Mouse (Mus musculus): Measurements from ENCODE around the gene Edc4. TPM values are rescaled to one million over a fixed set of nuclear protein-coding genes. Genes with fewer than 3 reads are reported as not detected.

The Edc4 gene
- polyA plus RNA-seq, 1 experiment from 2014 or later: 46.6 TPM

DNA sequence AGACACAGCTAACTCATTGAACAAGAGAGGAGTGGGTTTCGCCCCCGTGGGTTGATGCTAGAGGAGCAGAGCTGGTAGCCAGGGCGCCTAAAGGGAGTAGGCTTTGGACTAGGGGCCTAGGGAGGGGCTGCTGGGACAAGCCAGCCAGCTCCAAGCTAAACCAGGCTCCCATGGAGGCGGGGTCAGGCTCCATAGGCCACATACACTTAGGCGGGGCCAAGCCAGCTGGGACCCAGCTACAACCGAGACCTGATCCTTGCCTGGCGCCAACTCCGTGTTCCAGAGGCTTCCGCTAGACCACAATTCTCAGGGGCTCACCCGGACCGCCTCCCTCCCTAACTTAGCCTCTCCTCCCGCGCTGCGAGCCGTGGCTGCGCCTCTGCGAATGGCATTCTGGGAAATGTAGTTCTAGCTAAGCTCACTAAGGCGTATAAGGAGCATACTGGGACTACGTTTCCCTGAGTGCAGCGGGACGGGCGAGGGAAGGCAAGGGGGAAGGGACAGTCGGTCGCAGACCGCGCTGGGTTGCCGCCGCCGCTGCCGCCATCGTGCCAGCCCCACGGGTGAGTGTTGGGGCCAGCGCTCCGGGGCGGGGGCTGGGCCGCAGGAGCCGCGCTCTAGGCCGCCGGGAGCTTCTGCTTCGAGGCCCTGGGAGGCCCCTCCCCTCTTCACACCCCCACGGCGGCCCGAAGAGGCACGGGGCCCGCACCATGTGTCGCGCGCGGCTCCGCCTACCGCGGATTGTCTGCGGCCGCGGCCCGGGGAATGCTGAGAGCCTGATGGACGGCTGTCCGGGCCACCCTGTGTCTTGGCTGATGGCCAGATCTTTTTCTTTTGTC lies 20.3 kb upstream of the Edc4 start, which contains the start of gene Nutf2:
Gene Nutf2, plus strand, starts transcription at position 438 of the 839 bp plus-strand sequence.
- H3K4me1 ChIP-seq (replicated peaks; ENCODE audit: control insufficient read depth, insufficient read depth, low read length): peaks cover 40% of the 10 kb centered on the region

GRCm38 (mm10) chr8:105861951-105862350 lies 18.7 kb upstream of the Edc4 start:
- Histone ChIP-seq H3K27me3 (ENCODE audit: control insufficient read depth, insufficient read depth, low read length) (no peaks in the 10 kb centered on the region), H3K9ac (peak overlapping the region; percentile 90), H3K4me1 (replicated peaks; ENCODE audit: control insufficient read depth, insufficient read depth, low read length) (peaks cover 27% of the 10 kb centered on the region), H3K36me3 (replicated peaks; ENCODE audit: control insufficient read depth, insufficient read depth) (peaks cover 25% of the 10 kb centered on the region), H3K4me3 (replicated peaks; ENCODE audit: low read length) (peak overlapping the region; percentile 80), H3K9me3 (ENCODE audit: control insufficient read depth, low read length) (no peaks in the 10 kb centered on the region), H3K27ac (no peak overlapping the region), H3K4me2 (replicated peaks) (peak overlapping the region; percentile 89)
- 0% methylated on average over 1 of the region's 1 CpGs for WGBS
- ATAC-seq (ENCODE audit: low FRiP score) (no peak), DNase-seq (ENCODE audit: low spot score) (no peak)

More for the DNA sequence above, 20.3 kb upstream of the Edc4 start, which contains the start of gene Nutf2:
- peak; percentile 97 for ATAC-seq (ENCODE audit: low FRiP score)
- Histone ChIP-seq H3K9me3 (ENCODE audit: control insufficient read depth, low read length) (no peaks in the 10 kb centered on the region), H3K36me3 (replicated peaks; ENCODE audit: control insufficient read depth, insufficient read depth) (peaks cover 12% of the 10 kb centered on the region; the same call in 1 of the 2 replicates), H3K9ac (peak within 1 kb of the TSS; percentile 90), H3K27ac (peak within 1 kb of the TSS; percentile 85), H3K4me2 (replicated peaks) (peak within 1 kb of the TSS; percentile 89), H3K4me3 (replicated peaks; ENCODE audit: low read length) (peak within 1 kb of the TSS; percentile 80), H3K27me3 (ENCODE audit: control insufficient read depth, insufficient read depth, low read length) (no peaks in the 10 kb centered on the region)
- peak; percentile 97 for DNase-seq (ENCODE audit: low spot score)
- WGBS: under 1% methylated on average over 48 of the region's 59 CpGs

- Histone ChIP-seq H3K36me3 (replicated peaks; ENCODE audit: control insufficient read depth, insufficient read depth) (peaks cover 35% of the 10 kb centered on the region), H3K4me3 (replicated peaks; ENCODE audit: low read length) (no peak overlapping the region), H3K4me2 (replicated peaks) (no peak overlapping the region), H3K9me3 (ENCODE audit: control insufficient read depth, low read length) (no peaks in the 10 kb centered on the region), H3K27ac (no peak overlapping the region), H3K9ac (no peak overlapping the region), H3K27me3 (ENCODE audit: control insufficient read depth, insufficient read depth, low read length) (no peaks in the 10 kb centered on the region), H3K4me1 (replicated peaks; ENCODE audit: control insufficient read depth, insufficient read depth, low read length) (peaks cover 12% of the 10 kb centered on the region)
- 84% methylated on average over 6 of the region's 6 CpGs for WGBS
- ATAC-seq (ENCODE audit: low FRiP score) (no peak), DNase-seq (ENCODE audit: low spot score) (no peak)
Measured at GRCm38 (mm10) chr8:105866364-105867029, 14.2 kb upstream of the Edc4 start.

GRCm38 (mm10) chr8:105874301-105874700 lies 6.4 kb upstream of the Edc4 start:
- DNase-seq (ENCODE audit: low spot score): no peak
- no peak overlapping the region for H3K4me2 ChIP-seq (replicated peaks)
- H3K9ac ChIP-seq: no peak overlapping the region
- 91% methylated on average over 6 of the region's 6 CpGs for whole genome bisulfite sequencing
- peaks cover 66% of the 10 kb centered on the region for H3K36me3 ChIP-seq (replicated peaks; ENCODE audit: control insufficient read depth, insufficient read depth)
- no peak for ATAC-seq (ENCODE audit: low FRiP score)
- no peaks in the 10 kb centered on the region for H3K9me3 ChIP-seq (ENCODE audit: control insufficient read depth, low read length)
- no peaks in the 10 kb centered on the region for H3K27me3 ChIP-seq (ENCODE audit: control insufficient read depth, insufficient read depth, low read length)
- H3K4me3 ChIP-seq (replicated peaks; ENCODE audit: low read length): no peak overlapping the region
- H3K4me1 ChIP-seq (replicated peaks; ENCODE audit: control insufficient read depth, insufficient read depth, low read length): no peaks in the 10 kb centered on the region
- H3K27ac ChIP-seq: no peak overlapping the region

DNA sequence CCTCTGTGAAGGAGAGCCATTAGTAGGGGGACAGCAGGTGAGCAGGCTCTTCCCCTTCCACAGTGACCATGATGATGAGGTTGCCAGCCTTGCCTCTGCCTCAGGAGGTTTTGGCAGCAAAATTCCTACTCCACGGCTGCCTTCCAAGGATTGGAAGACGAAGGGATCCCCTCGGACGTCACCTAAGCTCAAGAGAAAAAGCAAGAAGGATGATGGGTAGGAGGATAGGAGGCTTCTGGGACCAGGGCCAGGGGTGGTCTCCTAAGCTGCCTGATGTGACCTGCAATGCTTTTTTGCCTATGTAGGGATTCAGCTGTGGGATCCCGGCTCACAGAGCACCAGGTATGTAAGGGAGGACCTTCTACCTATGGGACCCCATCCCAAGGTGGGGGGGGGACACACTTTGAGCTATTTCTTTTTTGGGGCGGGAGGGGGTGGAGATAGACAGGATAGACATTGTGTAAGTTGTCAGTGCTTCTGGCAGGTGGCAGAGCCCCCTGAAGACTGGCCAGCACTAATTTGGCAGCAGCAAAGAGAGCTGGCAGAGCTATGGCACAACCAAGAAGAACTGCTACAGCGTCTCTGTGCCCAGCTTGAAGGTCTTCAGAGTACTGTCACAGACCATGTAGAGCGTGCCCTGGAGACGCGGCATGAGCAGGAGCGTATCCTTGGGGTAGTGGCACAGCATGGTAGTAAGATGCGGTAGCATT lies 9.2 kb downstream of the Edc4 start:
- no peak overlapping the region for H3K4me2 ChIP-seq (replicated peaks)
- DNase-seq (ENCODE audit: low spot score) (no peak), ATAC-seq (ENCODE audit: low FRiP score) (no peak)
- H3K27ac ChIP-seq: no peak overlapping the region
- no peaks in the 10 kb centered on the region for H3K27me3 ChIP-seq (ENCODE audit: control insufficient read depth, insufficient read depth, low read length)
- H3K9ac ChIP-seq: no peak overlapping the region
- no peaks in the 10 kb centered on the region for H3K9me3 ChIP-seq (ENCODE audit: control insufficient read depth, low read length)
- H3K4me3 ChIP-seq (replicated peaks; ENCODE audit: low read length): no peak overlapping the region
- 96% methylated on average over 12 of the region's 12 CpGs for WGBS
- peaks cover 89% of the 10 kb centered on the region for H3K36me3 ChIP-seq (replicated peaks; ENCODE audit: control insufficient read depth, insufficient read depth)
- 0 out of 2 replicates have a peak, but pooled peaks cover 4% of the 10 kb centered on the region for H3K4me1 ChIP-seq (replicated peaks; ENCODE audit: control insufficient read depth, insufficient read depth, low read length)

DNA sequence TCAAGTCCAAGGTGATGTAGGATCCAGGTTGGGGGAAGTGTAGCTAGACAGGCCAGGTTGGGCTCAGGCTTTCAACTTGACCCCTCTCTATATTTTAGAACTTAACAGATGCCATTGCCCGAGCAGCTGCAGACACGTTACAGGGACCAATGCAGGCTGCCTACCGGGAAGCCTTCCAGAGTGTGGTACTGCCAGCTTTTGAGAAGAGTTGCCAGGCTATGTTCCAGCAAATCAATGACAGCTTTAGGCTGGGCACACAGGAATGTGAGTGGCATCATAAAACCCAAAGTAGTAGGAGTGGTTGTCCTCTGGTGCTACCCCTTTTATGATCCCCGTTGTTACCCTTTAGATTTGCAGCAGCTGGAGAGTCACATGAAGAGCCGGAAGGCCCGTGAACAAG lies 10.2 kb downstream of the Edc4 start:
- 0 out of 2 replicates have a peak, but pooled peaks cover 4% of the 10 kb centered on the region for H3K4me1 ChIP-seq (replicated peaks; ENCODE audit: control insufficient read depth, insufficient read depth, low read length)
- H3K36me3 ChIP-seq (replicated peaks; ENCODE audit: control insufficient read depth, insufficient read depth): peaks cover 82% of the 10 kb centered on the region
- no peak overlapping the region for H3K4me2 ChIP-seq (replicated peaks)
- ATAC-seq (ENCODE audit: low FRiP score) (no peak), DNase-seq (ENCODE audit: low spot score) (no peak)
- no peak overlapping the region for H3K9ac ChIP-seq
- 94% methylated on average over 6 of the region's 6 CpGs for WGBS
- no peak overlapping the region for H3K4me3 ChIP-seq (replicated peaks; ENCODE audit: low read length)
- no peaks in the 10 kb centered on the region for H3K9me3 ChIP-seq (ENCODE audit: control insufficient read depth, low read length)
- no peaks in the 10 kb centered on the region for H3K27me3 ChIP-seq (ENCODE audit: control insufficient read depth, insufficient read depth, low read length)
- H3K27ac ChIP-seq: no peak overlapping the region

- no peaks in the 10 kb centered on the region for H3K9me3 ChIP-seq (ENCODE audit: control insufficient read depth, low read length)
- ATAC-seq (ENCODE audit: low FRiP score) (no peak), DNase-seq (ENCODE audit: low spot score) (no peak)
- H3K4me1 ChIP-seq (replicated peaks; ENCODE audit: control insufficient read depth, insufficient read depth, low read length): 0 out of 2 replicates have a peak, but pooled peaks cover 4% of the 10 kb centered on the region
- 90% methylated on average over 6 of the region's 6 CpGs for WGBS
- no peak overlapping the region for H3K4me2 ChIP-seq (replicated peaks)
- H3K9ac ChIP-seq: no peak overlapping the region
- H3K36me3 ChIP-seq (replicated peaks; ENCODE audit: control insufficient read depth, insufficient read depth): peaks cover 66% of the 10 kb centered on the region
- no peak overlapping the region for H3K27ac ChIP-seq
- H3K27me3 ChIP-seq (ENCODE audit: control insufficient read depth, insufficient read depth, low read length): no peaks in the 10 kb centered on the region
- H3K4me3 ChIP-seq (replicated peaks; ENCODE audit: low read length): no peak overlapping the region
Measured at GRCm38 (mm10) chr8:105892432-105892831, 11.8 kb downstream of the Edc4 start.

- WGBS: 6% methylated on average over 11 of the region's 11 CpGs
- H3K27ac ChIP-seq: 0 out of 2 replicates have a peak within 1 kb of the TSS, but pooled peaks have one; percentile 26
- ATAC-seq (ENCODE audit: low FRiP score): peak; percentile 85
- H3K4me3 ChIP-seq (replicated peaks; ENCODE audit: low read length): no peak within 1 kb of the TSS
- peak; percentile 71 for DNase-seq (ENCODE audit: low spot score)
- H3K9ac ChIP-seq: no peak within 1 kb of the TSS; the same call in 1 of the 2 replicates
- peaks cover 57% of the 10 kb centered on the region for H3K36me3 ChIP-seq (replicated peaks; ENCODE audit: control insufficient read depth, insufficient read depth)
- no peaks in the 10 kb centered on the region for H3K9me3 ChIP-seq (ENCODE audit: control insufficient read depth, low read length)
- 0 out of 2 replicates have a peak, but pooled peaks cover 4% of the 10 kb centered on the region for H3K4me1 ChIP-seq (replicated peaks; ENCODE audit: control insufficient read depth, insufficient read depth, low read length)
- peak within 1 kb of the TSS; percentile 21; the same call in 1 of the 2 replicates for H3K4me2 ChIP-seq (replicated peaks)
- no peaks in the 10 kb centered on the region for H3K27me3 ChIP-seq (ENCODE audit: control insufficient read depth, insufficient read depth, low read length)
Measured at GRCm38 (mm10) chr8:105893339-105893738, 12.7 kb downstream of the Edc4 start, which contains the start of gene Nrn1l. Nrn1l (plus strand) TSS chr8:105893567.
